Mouse (Mus musculus) T-helper 1 cell (primary cell): Measurements from ENCODE around the gene Olfr1474.
"Not testable (repeated sequence)": the region's sequence is repeated elsewhere in the genome, so short reads cannot be mapped to it uniquely, and the experiment has no call there.

ENCODE experiments used
- in situ Hi-C: fragments of 300-600 bp; cut with MboI, MseI; formaldehyde crosslinking; loops from one replicate; pipeline ENCODE4 v1.15.1; 2025; ENCODE audit warnings: high pct_unique_total_duplicates

Gene Olfr1474

DNA sequence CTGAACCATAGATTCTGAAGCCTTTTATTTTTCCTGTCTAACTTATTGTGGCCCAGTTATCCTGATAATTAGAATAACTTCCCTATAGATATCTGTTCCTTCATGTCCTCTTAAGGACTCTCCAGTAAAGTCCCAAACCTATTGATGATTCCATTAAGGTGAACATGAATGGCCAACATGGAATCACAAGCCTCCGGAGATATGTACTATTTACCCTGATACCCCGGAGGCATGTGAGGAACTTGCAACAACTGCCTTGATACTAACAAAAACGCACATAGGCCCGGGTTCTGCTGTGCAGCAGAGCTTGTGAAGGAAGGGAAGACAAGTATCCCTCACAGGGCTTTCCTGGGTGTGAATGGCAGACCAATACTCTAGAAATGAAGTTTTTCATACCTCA lies at the start of gene Olfr1474:
Gene Olfr1474 (plus strand): TSS at position 301 of the 400 bp plus-strand sequence.
- in situ Hi-C loops = not testable (repeated sequence)

- in situ Hi-C loops = not testable (repeated sequence)
Measured at GRCm38 (mm10) chr19:13443109-13443508, 26.3 kb upstream of the Olfr1474 start, which contains the start of gene Olfr1471. Gene Olfr1471 (plus strand): TSS chr19:13443409.

- in situ Hi-C loops = no loop called here
Measured at GRCm38 (mm10) chr19:13455986-13456385, 13.4 kb upstream of the Olfr1474 start, which contains the start of gene Olfr1472. Gene Olfr1472 (minus strand): TSS chr19:13456086.

GRCm38 (mm10) chr19:13480096-13480495 lies 10.7 kb downstream of the Olfr1474 start, which contains the start of gene Olfr1475:
Gene Olfr1475 (minus strand): TSS chr19:13480196.
- in situ Hi-C loops = no loop called here

GRCm38 (mm10) chr19:13500246-13500645 lies 30.9 kb downstream of the Olfr1474 start, which contains the start of gene Olfr1477:
Gene Olfr1477 (plus strand): TSS chr19:13500546.
- in situ Hi-C loops = no loop called here
